Mouse (Mus musculus) lung, adult 2 months (tissue): ENCODE data around the gene Stmnd1.

ENCODE experiments used
- CTCF ChIP-seq: fragments of 200-500 bp; IDR thresholded peaks from 2 replicates; pipeline ENCODE4 v1.5.1; 2011; ENCODE audit warnings: mild to moderate bottlenecking, low read length, control low read depth; ENCODE audit not compliant: insufficient read depth
- POLR2A ChIP-seq: fragments of 200-500 bp; IDR thresholded peaks from 2 replicates; pipeline ENCODE4 v1.6.1; 2011; ENCODE audit warnings: low read depth, mild to moderate bottlenecking, control low read depth, low read length, borderline replicate concordance; ENCODE audit errors: extremely low read depth

GRCm38 (mm10) chr13:46259526-46259925, 14.0 kb upstream of the Stmnd1 start:
- TF ChIP-seq CTCF = no peak
- no peak for TF ChIP-seq POLR2A
